ENCODE assay signal across 22 mouse cellular contexts in genomic region chr1:172527431-172527830, GRCm38 (mm10). TPM values are rescaled to one million over a fixed set of nuclear protein-coding genes. Genes with fewer than 3 reads are reported as not detected.
DNase-seq lines count a peak whose midpoint lies in the region; ATAC-seq lines count a peak whose summit lies in the region.
"Had no signal": no experiment of that assay in that cellular context is flagged by ENCODE, and none has a peak within 500 bp of the region (broad histone marks: within the 10 kb centered on the region; RNA-seq: fewer than 3 reads in every experiment).

No protein-coding gene starts in this region.

- H3K4me1 ChIP-seq in heart, embryonic 10.5 days: peaks cover 32% of the 10 kb centered on the region
- H3K4me1 ChIP-seq in heart, embryonic 14.5 days (ENCODE audit: control insufficient read depth in 2 of 2, insufficient read depth in 2 of 2, low read length in 2 of 2): peaks cover 17 to 25% of the 10 kb centered on the region in 2 experiments
- H3K4me1 ChIP-seq in brown adipose tissue, adult 24 weeks (ENCODE audit: control insufficient read depth, insufficient read depth, insufficient read length, low read length): peaks cover 17% of the 10 kb centered on the region
- H3K4me1 ChIP-seq in heart, embryonic 16.5 days (ENCODE audit: control insufficient read depth, insufficient read depth, low read length): peaks cover 24% of the 10 kb centered on the region
- H3K4me1 ChIP-seq in hindbrain, embryonic 16.5 days (ENCODE audit: control insufficient read depth, insufficient read depth, low read depth, low read length): peaks cover 10% of the 10 kb centered on the region

- peaks cover 42% of the 10 kb centered on the region; the same call in 1 of the 2 replicates for H3K27me3 ChIP-seq in heart, embryonic 10.5 days (ENCODE audit: insufficient read depth, poor library complexity, severe bottlenecking)
- peaks cover 18% of the 10 kb centered on the region for H3K27me3 ChIP-seq in heart, embryonic 14.5 days (ENCODE audit: control insufficient read depth, insufficient read depth, low read length)
- H3K27me3 ChIP-seq in heart, embryonic 16.5 days (ENCODE audit: control insufficient read depth, insufficient read depth, low read length): peaks cover 11% of the 10 kb centered on the region
- no peaks in the 10 kb centered on the region; the same call in 1 of the 2 replicates for H3K27me3 ChIP-seq in hindbrain, embryonic 16.5 days (replicated peaks; ENCODE audit: control insufficient read depth, insufficient read depth, low read length)
- H3K27me3 ChIP-seq: hindbrain, embryonic 15.5 days had no signal

- peak overlapping the region; percentile 77; the same call in 1 of the 2 replicates for H3K27ac ChIP-seq in heart, embryonic 10.5 days
- H3K27ac ChIP-seq in heart, embryonic 14.5 days (replicated peaks in 1 of 2; ENCODE audit: control insufficient read depth in 1 of 2, insufficient read depth in 1 of 2, low read depth in 2 of 2, low read length in 2 of 2): peak overlapping the region; percentile 88 to 90
- H3K27ac ChIP-seq in brown adipose tissue, adult 24 weeks (replicated peaks; ENCODE audit: low read depth, low read length): peak overlapping the region; percentile 95; the same call in 1 of the 2 replicates
- H3K27ac ChIP-seq in heart, embryonic 16.5 days (ENCODE audit: low read length): peak overlapping the region; percentile 91
- H3K27ac ChIP-seq in hindbrain, embryonic 16.5 days (ENCODE audit: low read depth, low read length): no peak overlapping the region
- H3K27ac ChIP-seq: embryonic facial prominence, embryonic 15.5 days; forebrain, embryonic 10.5 days; hindbrain, embryonic 10.5 days; hindbrain, embryonic 15.5 days had no signal

- no peaks in the 10 kb centered on the region for H3K9me3 ChIP-seq in heart, embryonic 10.5 days
- H3K9me3 ChIP-seq in heart, embryonic 14.5 days (ENCODE audit: control insufficient read depth, low read length): peaks cover 4% of the 10 kb centered on the region; the same call in 1 of the 2 replicates
- peaks cover 4% of the 10 kb centered on the region; the same call in 1 of the 2 replicates for H3K9me3 ChIP-seq in heart, embryonic 16.5 days (replicated peaks; ENCODE audit: control insufficient read depth, low read length)
- H3K9me3 ChIP-seq in hindbrain, embryonic 16.5 days (ENCODE audit: control insufficient read depth, low read length): no peaks in the 10 kb centered on the region
- H3K9me3 ChIP-seq: embryonic facial prominence, embryonic 15.5 days; forebrain, embryonic 10.5 days; hindbrain, embryonic 10.5 days; hindbrain, embryonic 15.5 days had no signal

- no peak overlapping the region for H3K9ac ChIP-seq in heart, embryonic 14.5 days (ENCODE audit: low read length)
- H3K9ac ChIP-seq in heart, embryonic 16.5 days (ENCODE audit: low read length): no peak overlapping the region
- no peak overlapping the region for H3K9ac ChIP-seq in hindbrain, embryonic 16.5 days (ENCODE audit: low read depth, low read length)
- H3K9ac ChIP-seq: embryonic facial prominence, embryonic 15.5 days; hindbrain, embryonic 15.5 days had no signal

- H3K4me2 ChIP-seq in heart, embryonic 14.5 days (ENCODE audit: low read length): no peak overlapping the region
- H3K4me2 ChIP-seq in heart, embryonic 16.5 days (ENCODE audit: low read depth, low read length): no peak overlapping the region
- no peak overlapping the region for H3K4me2 ChIP-seq in hindbrain, embryonic 16.5 days (ENCODE audit: low read length)
- H3K4me2 ChIP-seq: embryonic facial prominence, embryonic 15.5 days; hindbrain, embryonic 15.5 days had no signal

- H3K36me3 ChIP-seq in heart, embryonic 10.5 days: no peaks in the 10 kb centered on the region
- H3K36me3 ChIP-seq in heart, embryonic 14.5 days (ENCODE audit: control insufficient read depth, insufficient read depth, low read length): no peaks in the 10 kb centered on the region
- no peaks in the 10 kb centered on the region for H3K36me3 ChIP-seq in heart, embryonic 16.5 days (ENCODE audit: control insufficient read depth, insufficient read depth)
- H3K36me3 ChIP-seq in hindbrain, embryonic 16.5 days (ENCODE audit: control insufficient read depth, insufficient read depth, low read length): no peaks in the 10 kb centered on the region
- H3K36me3 ChIP-seq: embryonic facial prominence, embryonic 15.5 days; forebrain, embryonic 10.5 days; hindbrain, embryonic 10.5 days; hindbrain, embryonic 15.5 days had no signal

- WGBS in heart, embryonic 10.5 days: 91% methylated on average over 10 of the region's 10 CpGs
- 88% methylated on average over 10 of the region's 10 CpGs for WGBS in heart, embryonic 14.5 days
- 87% methylated on average over 10 of the region's 10 CpGs for WGBS in heart, embryonic 16.5 days
- 95% methylated on average over 10 of the region's 10 CpGs for WGBS in hindbrain, embryonic 16.5 days

- no peak for DNase-seq in heart, embryonic 10.5 days (ENCODE audit: low spot score)
- DNase-seq in heart, postnatal 10 days: no peak
- DNase-seq in heart, postnatal 36 days: no peak
- DNase-seq: adrenal gland, postnatal 25 days; cerebellum, adult 2 months; cerebellum, postnatal 10 days; embryo, embryonic 11 days; gastrocnemius, postnatal 36 days had no signal

- no peak overlapping the region for H3K4me3 ChIP-seq in heart, embryonic 10.5 days
- no peak overlapping the region for H3K4me3 ChIP-seq in heart, embryonic 14.5 days (ENCODE audit: control insufficient read depth in 1 of 2, insufficient read depth in 1 of 2, low read depth in 1 of 2, low read length in 2 of 2)
- no peak overlapping the region for H3K4me3 ChIP-seq in brown adipose tissue, adult 24 weeks (ENCODE audit: insufficient read depth, low read depth, low read length)
- H3K4me3 ChIP-seq in heart, embryonic 16.5 days (ENCODE audit: low read length): no peak overlapping the region
- H3K4me3 ChIP-seq in hindbrain, embryonic 16.5 days (ENCODE audit: low read length): no peak overlapping the region
- H3K4me3 ChIP-seq: embryonic facial prominence, embryonic 15.5 days; erythroblast, embryonic 14.5 days; forebrain, embryonic 10.5 days; hindbrain, embryonic 10.5 days; hindbrain, embryonic 15.5 days had no signal

- no peak for ATAC-seq in heart, embryonic 14.5 days (ENCODE audit: insufficient number of reproducible peaks, insufficient read depth, low FRiP score, low read depth)
- ATAC-seq in heart, embryonic 16.5 days (replicated peaks; ENCODE audit: extremely low read depth, insufficient read depth, low FRiP score): no peak
- ATAC-seq in hindbrain, embryonic 16.5 days: no peak
- ATAC-seq: forebrain, embryonic 14.5 days; intestine, postnatal 0 days had no signal

- intact Hi-C loops in heart, postnatal 10 days (cut with DNase I): no loop called here
- intact Hi-C loops in heart, postnatal 36 days (cut with DNase I): no loop called here

RNA-seq across cellular contexts. Expression of gene Cfap45, which starts 6.8 kb away (rescaled TPM):
- polyA plus RNA-seq in heart, embryonic 10.5 days (2016; fragmentation: Nextera tagmentation; extraction: Ambion mirVana): 1.7 and 2.4 TPM in 2 replicates
- total RNA-seq in heart, postnatal 10 days (2021): 1 to 10 TPM; 1.8 to 2.8 TPM
- polyA plus RNA-seq in heart, embryonic 14.5 days (2014; fragmentation: Nextera tagmentation; extraction: Ambion mirVana): 2.0 and 2.6 TPM in 2 replicates
- under 1 TPM; 0.14 to 0.92 TPM for total RNA-seq in heart, postnatal 36 days (2021)
- polyA plus RNA-seq in brown adipose tissue, adult 24 weeks (2012; ENCODE audit: insufficient read depth, insufficient read length, missing spikeins): not detected in 2 replicates
- polyA plus RNA-seq in heart, embryonic 16.5 days (2015; fragmentation: Nextera tagmentation; extraction: Ambion mirVana): 3.0 and 3.2 TPM in 2 replicates
- polyA plus RNA-seq in hindbrain, embryonic 16.5 days (2015; fragmentation: Nextera tagmentation; extraction: Ambion mirVana): 4.9 and 5.4 TPM in 2 replicates
- total RNA-seq: gastrocnemius, adult 8-10 months had no signal

RNA-seq across cellular contexts. Expression of gene Tagln2, which starts 27.6 kb away (rescaled TPM):
- 276 and 315 TPM in 2 replicates for polyA plus RNA-seq in heart, embryonic 10.5 days (2016; fragmentation: Nextera tagmentation; extraction: Ambion mirVana)
- total RNA-seq in heart, postnatal 10 days (2021): 100 to 1,000 TPM; 173 to 178 TPM
- polyA plus RNA-seq in heart, embryonic 14.5 days (2014; fragmentation: Nextera tagmentation; extraction: Ambion mirVana): 187 and 196 TPM in 2 replicates
- 10 to 100 TPM; 71.9 to 78.4 TPM for total RNA-seq in heart, postnatal 36 days (2021)
- 26.2 and 29.3 TPM in 2 replicates for polyA plus RNA-seq in brown adipose tissue, adult 24 weeks (2012; ENCODE audit: insufficient read depth, insufficient read length, missing spikeins)
- polyA plus RNA-seq in heart, embryonic 16.5 days (2015; fragmentation: Nextera tagmentation; extraction: Ambion mirVana): 323 and 328 TPM in 2 replicates
- polyA plus RNA-seq in hindbrain, embryonic 16.5 days (2015; fragmentation: Nextera tagmentation; extraction: Ambion mirVana): 71.7 and 84.9 TPM in 2 replicates

RNA-seq across cellular contexts. Expression of gene Vsig8, which starts 28.3 kb away (rescaled TPM):
- polyA plus RNA-seq in heart, embryonic 10.5 days (2016; fragmentation: Nextera tagmentation; extraction: Ambion mirVana): 0.12 TPM in 1 of 2 replicates, not detected in the other
- total RNA-seq in heart, postnatal 10 days (2021): under 1 TPM in 1 of 2 experiments, not detected in 1; 0.24 TPM
- 0.22 and 0.23 TPM in 2 replicates for polyA plus RNA-seq in heart, embryonic 14.5 days (2014; fragmentation: Nextera tagmentation; extraction: Ambion mirVana)
- not detected for total RNA-seq in heart, postnatal 36 days (2021)
- polyA plus RNA-seq in brown adipose tissue, adult 24 weeks (2012; ENCODE audit: insufficient read depth, insufficient read length, missing spikeins): not detected in 2 replicates
- polyA plus RNA-seq in heart, embryonic 16.5 days (2015; fragmentation: Nextera tagmentation; extraction: Ambion mirVana): 0.32 and 0.55 TPM in 2 replicates
- polyA plus RNA-seq in hindbrain, embryonic 16.5 days (2015; fragmentation: Nextera tagmentation; extraction: Ambion mirVana): 0.84 and 1.2 TPM in 2 replicates
- total RNA-seq: gastrocnemius, adult 8-10 months; gastrocnemius, postnatal 36 days had no signal
- polyA plus RNA-seq: embryonic facial prominence, embryonic 11.5 days; erythroblast, embryonic 14.5 days; forebrain, embryonic 10.5 days; hindbrain, embryonic 10.5 days; inflammation-experienced regulatory T-cells, adult 6 months had no signal

RNA-seq across cellular contexts. Expression of gene Igsf9, which starts 45.8 kb away (rescaled TPM):
- 13.7 and 37.5 TPM in 2 replicates for polyA plus RNA-seq in heart, embryonic 10.5 days (2016; fragmentation: Nextera tagmentation; extraction: Ambion mirVana)
- 1 to 10 TPM; 1.0 to 1.4 TPM for total RNA-seq in heart, postnatal 10 days (2021)
- polyA plus RNA-seq in heart, embryonic 14.5 days (2014; fragmentation: Nextera tagmentation; extraction: Ambion mirVana): 2.0 and 5.0 TPM in 2 replicates
- total RNA-seq in heart, postnatal 36 days (2021): under 1 TPM; 0.75 to 0.76 TPM
- polyA plus RNA-seq in brown adipose tissue, adult 24 weeks (2012; ENCODE audit: insufficient read depth, insufficient read length, missing spikeins): 0.96 TPM in 1 of 2 replicates, not detected in the other
- 3.3 and 4.8 TPM in 2 replicates for polyA plus RNA-seq in heart, embryonic 16.5 days (2015; fragmentation: Nextera tagmentation; extraction: Ambion mirVana)
- 32.9 and 42.5 TPM in 2 replicates for polyA plus RNA-seq in hindbrain, embryonic 16.5 days (2015; fragmentation: Nextera tagmentation; extraction: Ambion mirVana)
- polyA plus RNA-seq: erythroblast, embryonic 14.5 days had no signal

RNA-seq across cellular contexts. Expression of gene Slamf9, which starts 52.3 kb away (rescaled TPM):
- polyA plus RNA-seq in heart, embryonic 10.5 days (2016; fragmentation: Nextera tagmentation; extraction: Ambion mirVana): 0.92 and 1.1 TPM in 2 replicates
- 1 to 10 TPM; 1.3 to 1.4 TPM for total RNA-seq in heart, postnatal 10 days (2021)
- polyA plus RNA-seq in heart, embryonic 14.5 days (2014; fragmentation: Nextera tagmentation; extraction: Ambion mirVana): 1.5 and 1.6 TPM in 2 replicates
- total RNA-seq in heart, postnatal 36 days (2021): 1 to 10 TPM; 1.1 to 1.5 TPM
- 3.5 and 4.5 TPM in 2 replicates for polyA plus RNA-seq in brown adipose tissue, adult 24 weeks (2012; ENCODE audit: insufficient read depth, insufficient read length, missing spikeins)
- 0.77 and 0.95 TPM in 2 replicates for polyA plus RNA-seq in heart, embryonic 16.5 days (2015; fragmentation: Nextera tagmentation; extraction: Ambion mirVana)
- polyA plus RNA-seq in hindbrain, embryonic 16.5 days (2015; fragmentation: Nextera tagmentation; extraction: Ambion mirVana): 0.11 and 0.23 TPM in 2 replicates
- total RNA-seq: gastrocnemius, adult 8-10 months had no signal
- polyA plus RNA-seq: erythroblast, embryonic 14.5 days; forebrain, embryonic 10.5 days; hindbrain, embryonic 10.5 days had no signal
